Mouse (Mus musculus): ENCODE data around the gene Wipf3. TPM values are rescaled to one million over a fixed set of nuclear protein-coding genes. Genes with fewer than 3 reads are reported as not detected.

The Wipf3 gene
- 10 to 100 TPM; 13.7 to 18.4 TPM for total RNA-seq (2021)
- long read RNA-seq, experiment 1, partial matches to known transcripts: 0 of 5 reads
- long read RNA-seq, experiment 1, other reads (novel, unspliced or antisense): 5 of 5 reads
- long read RNA-seq, experiment 2, partial matches to known transcripts: 2 of 4 reads
- long read RNA-seq, experiment 2, other reads (novel, unspliced or antisense): 2 of 4 reads

DNA sequence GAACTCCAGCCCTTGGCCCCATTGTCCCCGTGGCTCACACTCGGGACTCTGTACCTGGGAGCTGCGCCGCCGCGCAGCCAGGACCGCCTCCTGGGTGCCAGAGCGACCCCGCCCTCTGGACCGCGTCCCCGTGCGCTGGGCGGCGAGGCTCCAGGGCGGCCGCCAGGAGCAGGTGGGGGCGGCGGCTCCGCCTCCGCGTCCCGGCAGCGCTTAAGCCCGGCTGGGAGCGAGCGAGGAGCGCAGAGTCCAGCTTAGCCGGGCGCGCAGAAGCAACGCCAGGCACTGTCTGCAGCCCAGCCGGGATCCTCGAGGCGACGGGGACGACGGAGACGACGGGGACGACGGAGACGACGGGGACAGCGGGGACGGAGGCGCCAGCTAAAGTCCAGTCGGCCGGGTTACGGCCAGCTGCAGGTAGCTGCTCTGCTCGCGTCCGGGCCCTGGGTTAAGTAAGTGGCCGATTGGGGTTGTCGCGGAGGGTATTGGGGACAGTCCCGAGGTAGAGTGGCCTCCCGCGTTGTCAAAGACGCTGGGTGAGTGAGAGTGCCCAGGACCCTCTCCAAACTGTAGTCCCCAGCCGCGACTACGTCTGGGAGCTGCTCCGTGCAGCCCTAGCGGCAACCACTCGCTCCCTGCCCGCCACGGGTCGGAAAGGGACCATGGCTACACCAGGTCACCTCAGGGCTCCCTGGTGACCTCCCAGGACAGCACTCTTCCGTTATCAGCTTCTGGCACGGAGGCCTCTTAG is at the start of gene Wipf3:
Wipf3 (plus strand) TSS at position 157 of the 748 bp plus-strand sequence.
- DNase-seq: peak; percentile 72

DNA sequence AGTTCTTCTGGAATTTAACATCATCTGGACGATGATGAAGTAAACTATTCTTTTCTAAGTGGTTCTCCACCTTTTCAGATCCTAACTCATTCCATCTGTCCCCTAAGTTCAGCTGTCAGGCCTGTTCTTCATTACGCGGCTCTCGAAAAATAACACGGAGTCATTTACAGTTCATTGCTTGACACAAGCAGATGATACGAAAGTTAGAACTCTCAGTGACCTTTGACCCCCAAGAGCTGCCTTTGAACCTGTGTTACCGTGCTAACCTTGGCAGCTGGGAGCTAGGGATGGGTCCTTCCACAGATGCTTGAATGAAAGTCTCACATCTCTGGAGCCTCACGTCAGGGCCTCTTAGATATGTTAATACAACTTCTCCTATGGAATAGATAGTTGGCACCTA is 46.8 kb upstream of the Wipf3 start:
- DNase-seq: no peak

DNA sequence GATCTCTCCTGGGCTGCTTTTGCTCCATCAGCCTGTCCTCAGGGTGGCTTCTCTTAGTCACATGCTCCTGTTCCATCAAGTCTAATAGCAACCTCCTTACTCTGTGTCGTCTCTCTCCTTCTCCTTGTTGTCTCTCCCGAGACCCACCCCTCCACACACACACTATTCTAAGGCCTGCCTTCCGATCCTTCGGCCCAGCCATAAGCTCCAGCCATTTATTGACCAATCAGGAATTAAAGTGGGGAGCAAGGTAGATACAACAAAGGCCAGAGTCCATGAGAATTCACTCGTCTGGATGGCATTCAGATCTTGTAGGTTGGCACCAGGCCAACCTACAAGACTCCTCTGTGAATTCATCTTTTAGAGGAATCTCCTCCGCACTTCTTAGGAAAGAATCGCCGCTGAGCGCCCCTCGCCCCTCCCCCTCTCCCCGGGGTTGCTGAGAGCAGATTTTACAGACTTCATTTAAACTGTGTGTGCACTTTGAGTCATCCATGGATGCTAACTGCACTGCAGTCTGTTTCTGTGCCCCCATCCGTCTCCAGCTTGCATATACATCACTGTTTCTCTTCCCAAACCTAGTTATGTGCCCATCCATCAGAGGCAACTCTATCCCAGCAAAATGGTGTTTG is 45.4 kb upstream of the Wipf3 start:
- no peak for DNase-seq

DNA sequence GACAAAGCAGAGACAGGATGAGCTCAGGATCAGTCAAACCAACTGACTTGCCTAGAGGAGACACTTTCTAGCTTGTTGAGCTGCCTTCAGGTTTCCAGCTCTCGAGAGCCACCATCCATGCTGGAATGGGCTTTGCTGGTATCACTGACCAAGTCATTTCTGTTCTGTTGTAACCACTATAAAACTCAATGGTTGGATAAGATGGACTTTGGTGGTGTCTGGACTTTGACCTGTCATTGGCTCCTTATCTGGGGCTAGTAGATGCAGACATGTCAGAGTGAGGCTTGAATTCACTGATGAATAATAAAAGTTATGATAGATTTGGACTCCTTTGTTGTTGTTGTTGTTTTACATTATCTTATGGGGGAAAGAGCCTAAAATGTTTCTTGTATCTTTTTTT is 44.6 kb upstream of the Wipf3 start:
- DNase-seq: no peak

DNA sequence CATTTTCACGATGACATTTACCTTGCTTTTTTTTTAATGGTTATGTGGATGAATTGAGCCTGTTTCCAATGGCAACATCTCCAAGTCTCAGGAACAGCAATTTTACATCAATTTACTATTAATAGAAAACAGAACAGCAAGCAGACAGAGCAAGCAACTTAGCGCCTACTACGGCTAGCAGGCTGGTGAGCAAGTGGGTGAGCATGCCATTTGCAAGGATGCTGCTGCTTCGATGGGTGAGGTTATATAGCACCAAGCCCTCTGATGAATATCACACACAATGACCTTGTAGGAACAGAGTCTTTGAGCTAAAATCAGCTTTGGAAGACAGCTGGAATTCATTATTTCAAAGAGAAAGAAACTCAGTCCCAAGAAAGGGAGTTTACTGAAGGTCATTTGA is 43.0 kb upstream of the Wipf3 start:
- DNase-seq: no peak

DNA sequence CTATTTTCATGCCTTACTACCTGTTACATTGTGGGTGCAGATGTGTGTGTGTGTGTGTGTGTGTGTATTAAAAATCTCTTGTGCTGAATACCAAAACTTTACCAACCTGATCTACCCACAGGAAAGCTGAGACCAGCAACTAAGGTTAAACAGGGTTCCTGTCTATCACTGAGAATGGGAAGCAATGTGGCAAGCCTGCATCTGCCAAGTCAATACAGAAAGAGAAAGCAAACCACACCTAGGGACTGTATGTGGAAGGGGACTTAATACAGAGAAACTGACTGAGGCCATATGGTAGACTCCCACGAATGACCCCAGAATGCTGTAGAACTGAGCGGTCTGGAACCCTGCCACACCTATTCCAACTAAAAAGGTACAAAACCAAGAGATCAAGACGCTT is 42.4 kb upstream of the Wipf3 start:
- DNase-seq: no peak

DNA sequence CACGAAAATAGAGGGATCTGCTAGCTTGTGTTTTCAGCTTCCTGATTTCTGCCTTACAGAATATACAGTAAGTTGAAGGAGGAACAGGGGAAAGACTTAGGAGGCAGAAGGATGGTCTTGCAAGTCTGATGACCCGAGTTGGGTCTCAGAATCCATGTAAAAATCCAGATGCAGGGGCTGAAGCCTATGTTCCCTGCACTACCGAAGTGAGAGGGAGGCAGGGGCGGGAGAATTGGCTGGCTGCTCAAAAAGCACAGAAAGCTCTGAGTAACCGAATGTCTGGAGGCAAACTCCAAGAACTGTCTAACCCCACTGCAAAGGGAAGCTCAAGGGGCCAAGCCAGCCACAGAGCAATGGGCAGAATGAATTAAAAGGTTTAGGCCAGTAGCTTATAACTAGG is 41.7 kb upstream of the Wipf3 start:
- no peak for DNase-seq

DNA sequence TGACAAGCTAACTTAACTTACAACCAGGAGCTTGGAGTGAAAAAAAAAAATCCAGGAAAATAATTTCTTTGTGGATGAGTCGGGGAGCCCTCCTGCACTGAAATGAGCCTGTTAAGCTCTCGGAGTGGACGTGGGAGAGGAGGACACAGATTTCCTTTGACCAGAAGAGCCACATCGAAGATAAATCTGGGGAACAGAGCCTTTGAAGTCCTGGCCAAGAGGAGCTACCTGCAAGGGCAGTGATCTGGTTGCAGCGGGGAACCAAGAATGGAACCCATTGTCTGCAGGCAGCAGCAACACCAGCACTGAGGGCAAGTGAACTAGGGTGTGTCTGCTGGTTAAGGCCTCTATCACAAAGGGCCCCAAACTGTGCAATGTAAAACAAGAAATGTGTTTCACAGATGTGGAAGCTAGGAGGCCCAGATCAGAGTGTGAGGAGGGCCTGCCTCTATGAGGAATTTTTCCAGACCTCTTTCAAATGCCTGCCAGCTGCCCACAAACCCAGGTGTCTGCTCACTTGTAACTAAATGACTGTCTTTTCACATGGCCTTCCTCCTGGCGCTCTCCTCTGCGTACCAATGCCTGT is 40.6 kb upstream of the Wipf3 start:
- DNase-seq: no peak

DNA sequence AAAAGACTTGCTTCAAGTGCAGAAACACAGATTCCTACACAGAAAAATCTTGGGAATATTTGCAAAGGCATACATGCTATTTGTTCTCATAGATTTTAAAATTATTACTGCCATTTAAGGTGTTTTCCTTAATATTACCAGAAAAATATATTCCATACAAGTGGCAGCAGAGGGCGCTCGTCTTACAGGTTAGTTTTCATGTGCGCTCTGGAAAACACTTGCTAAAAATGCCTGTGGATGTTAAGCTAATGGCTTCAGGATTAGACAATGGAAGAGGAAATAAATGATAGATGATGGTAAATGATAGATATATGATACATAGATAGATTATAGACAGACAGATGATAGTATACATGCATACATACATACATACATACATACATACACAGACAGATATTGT is 37.6 kb upstream of the Wipf3 start:
- no peak for DNase-seq

DNA sequence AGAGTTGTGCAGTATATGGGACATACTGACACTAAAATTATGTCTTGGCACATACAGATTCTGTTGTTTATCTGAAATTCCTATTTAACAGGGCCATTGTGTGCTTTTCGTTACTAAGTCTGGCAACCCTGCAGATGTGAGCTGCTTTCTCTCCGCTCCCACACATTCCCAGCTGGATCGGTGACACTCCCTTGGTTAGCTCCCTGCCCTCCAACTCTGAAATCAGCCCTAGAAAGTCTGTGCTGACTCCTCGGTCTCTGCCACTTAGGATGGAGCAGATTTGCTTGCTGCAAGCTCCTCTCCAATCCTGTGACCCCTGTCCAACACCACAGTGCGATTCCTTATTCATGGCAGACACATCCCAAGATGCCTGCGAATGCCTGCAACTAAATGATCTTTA is 35.5 kb upstream of the Wipf3 start:
- DNase-seq: no peak

DNA sequence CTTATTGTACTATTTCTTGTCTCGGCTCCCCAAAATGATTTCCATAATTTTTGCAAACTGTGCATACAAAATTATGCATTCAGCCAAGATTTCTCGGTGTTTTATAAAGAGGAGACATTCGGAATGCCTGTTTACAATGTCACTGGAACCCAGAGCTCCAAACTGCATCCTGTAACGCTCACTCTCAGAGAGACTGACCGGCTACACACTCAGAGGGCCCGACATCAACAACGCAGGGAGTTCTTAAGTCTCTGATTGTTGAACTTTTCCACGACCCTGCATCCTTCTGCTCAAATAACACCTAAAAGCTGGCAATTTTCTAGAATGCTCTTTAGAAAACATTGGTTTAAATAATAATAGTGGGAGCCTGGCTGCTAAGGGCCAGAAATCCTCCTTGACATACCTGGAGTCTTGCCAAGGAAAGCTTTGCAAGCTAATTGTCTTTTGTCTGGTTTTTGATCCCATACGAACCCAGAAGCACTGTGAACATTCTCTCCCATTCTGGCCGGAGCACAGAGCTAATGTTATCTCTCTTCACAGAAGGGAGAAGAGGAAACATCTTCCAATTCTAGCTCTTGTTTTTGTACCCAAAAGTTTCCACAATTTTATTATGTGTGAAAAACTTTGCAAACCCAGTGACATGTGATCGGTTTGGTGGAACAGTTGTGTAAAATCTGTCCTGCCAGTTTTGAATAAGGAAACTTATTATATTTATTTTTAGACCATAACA is 30.0 kb upstream of the Wipf3 start:
- no peak for DNase-seq

DNA sequence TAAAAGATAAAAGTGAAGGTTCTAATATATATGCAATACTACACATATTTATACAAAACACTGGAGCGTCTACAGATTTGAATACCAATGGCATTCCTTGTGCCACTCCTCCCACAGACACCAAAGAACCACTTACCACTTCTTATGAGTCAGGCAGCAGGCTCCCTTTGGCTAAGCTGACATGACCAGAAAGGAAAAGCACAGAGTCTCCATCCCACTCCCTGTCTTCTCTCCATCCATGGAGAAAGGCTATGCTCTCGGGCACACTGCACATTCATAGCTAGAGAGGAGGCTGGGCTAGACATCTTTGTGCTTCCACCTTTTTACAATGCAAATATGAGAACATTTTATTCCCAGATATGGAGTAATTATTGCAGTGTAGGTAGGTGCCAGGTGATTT is 27.9 kb upstream of the Wipf3 start:
- no peak for DNase-seq

DNA sequence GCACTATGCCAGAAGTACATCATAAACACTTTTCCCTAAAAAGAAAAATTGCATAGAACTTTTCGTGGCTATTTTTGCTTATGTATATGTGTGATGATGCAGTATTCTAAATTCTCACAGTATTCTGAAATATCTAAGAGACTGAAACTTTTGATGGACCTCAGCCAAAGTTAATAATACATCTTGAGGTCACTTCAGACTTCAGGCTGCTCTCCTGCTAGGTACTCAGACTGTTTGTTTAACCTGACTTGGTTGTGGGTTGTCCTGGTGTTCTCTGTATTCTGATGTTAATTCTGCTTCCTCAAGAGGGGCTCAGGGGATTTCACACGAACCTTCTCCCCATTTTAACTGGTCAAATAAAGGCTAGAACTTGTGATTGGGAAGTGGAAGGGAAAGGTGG is 24.5 kb upstream of the Wipf3 start:
- no peak for DNase-seq

DNA sequence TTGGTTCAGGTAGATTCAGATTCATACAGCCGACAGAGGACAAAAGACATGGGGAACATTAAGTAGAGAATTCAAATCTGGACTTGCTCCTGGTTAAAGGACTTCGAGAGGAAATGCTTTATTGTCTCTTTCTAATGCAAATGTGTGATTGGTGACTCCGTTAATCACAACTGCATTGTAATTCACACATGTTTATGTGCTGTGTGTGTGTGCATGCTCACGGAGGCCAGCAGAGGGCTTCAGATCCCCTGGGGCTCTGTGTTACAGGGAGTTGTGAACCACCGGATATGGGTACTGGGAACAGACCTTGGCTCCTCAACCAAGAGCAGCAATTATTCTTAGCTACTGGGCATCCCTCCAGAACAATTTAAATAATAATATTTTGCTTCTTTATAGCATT is 23.3 kb upstream of the Wipf3 start:
- DNase-seq: no peak

DNA sequence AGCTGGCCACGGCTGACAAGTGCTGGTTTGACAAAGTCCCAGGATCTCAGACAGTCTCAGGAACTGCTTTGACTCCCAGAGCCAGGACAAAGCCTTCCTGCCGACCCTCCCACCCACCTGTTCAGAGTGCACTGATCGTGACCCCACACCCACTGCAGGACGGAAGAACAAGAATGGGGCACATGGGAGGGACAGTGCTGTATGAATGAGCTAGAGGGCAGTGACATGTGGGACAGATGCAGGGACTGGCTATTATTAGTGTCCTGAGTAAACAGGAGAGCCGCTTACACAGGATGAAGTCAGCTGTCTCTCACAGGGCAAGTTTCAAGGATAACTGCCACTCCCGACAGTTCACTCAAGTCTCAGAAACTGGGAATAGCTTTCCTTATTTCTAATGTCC is 20.1 kb upstream of the Wipf3 start:
- peak; percentile 36 for DNase-seq

DNA sequence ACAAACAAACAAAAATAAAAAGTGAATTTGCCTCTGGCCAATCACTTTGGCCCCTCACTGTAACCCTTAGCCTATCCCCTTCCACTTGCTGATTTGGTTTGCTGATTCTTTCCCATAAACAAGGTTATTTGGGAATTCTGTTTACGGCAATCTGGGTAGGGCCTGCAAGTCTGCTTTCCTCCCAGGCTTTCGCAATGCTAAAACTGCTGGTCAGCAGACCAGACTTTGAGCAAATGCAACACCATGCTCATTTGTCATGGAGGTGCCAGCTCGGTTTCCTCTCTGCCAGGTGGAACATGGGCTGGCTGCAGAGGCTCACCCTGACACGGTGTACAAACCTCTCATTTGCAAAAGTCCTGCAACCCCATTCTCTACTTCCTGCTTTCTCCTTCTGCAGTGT is 19.0 kb upstream of the Wipf3 start:
- no peak for DNase-seq

DNA sequence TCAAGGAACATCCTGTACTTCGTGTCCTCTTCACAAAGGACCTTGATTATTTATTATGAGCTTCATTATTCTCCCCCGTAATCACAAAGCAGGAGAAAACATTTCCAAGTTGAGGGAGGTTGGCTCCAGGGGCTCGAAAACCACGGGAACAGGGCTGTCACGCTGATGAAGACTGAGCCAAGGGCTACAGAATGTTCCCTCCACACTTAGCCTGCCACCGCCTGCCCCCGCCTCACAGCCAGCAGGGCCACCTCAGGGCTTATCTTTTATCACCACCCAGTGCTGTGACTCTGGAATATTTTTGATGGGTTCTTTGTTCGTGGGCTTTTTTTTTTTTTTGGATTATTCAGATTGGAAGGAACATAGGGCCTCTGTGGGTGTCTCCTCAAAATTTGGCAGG is 17.8 kb upstream of the Wipf3 start:
- DNase-seq: no peak

DNA sequence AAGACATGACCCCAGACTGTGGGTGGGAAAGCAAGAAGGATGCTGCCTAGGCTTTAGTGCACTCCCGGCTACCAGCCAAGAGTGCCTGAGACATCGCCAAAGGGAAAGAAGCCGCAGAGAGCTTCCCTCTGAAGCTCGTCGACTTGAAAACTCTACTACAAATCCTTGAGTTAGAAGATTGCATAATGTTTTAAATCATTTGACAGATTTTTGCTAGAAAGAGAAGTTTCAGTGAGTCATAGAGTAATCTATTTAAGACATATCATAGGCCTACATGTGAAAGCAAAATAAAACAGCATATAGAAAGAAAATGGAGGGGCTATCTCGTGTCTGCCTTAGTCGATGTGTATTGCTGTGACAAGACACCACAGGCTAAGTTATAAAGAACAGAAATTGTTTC is 16.5 kb upstream of the Wipf3 start:
- DNase-seq: no peak

DNA sequence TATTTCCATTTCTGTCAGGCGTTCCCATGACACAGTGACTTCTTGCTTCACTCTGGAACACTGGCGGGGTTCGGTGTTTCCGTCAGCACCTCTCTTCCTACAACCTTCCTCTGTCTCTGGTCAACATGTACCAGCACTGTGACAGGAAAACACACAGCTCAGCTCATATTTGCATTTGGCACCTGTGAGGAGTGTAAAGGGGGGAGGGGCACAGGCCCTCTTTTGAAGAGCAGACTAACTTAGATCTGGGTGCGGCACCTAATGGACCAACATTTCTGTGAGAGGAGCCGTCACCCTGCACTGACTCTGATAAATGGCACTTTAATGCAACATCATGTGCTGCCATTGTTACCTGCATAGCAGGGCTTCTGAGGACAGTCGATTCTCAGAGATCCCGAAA is 4.2 kb upstream of the Wipf3 start:
- no peak for DNase-seq

DNA sequence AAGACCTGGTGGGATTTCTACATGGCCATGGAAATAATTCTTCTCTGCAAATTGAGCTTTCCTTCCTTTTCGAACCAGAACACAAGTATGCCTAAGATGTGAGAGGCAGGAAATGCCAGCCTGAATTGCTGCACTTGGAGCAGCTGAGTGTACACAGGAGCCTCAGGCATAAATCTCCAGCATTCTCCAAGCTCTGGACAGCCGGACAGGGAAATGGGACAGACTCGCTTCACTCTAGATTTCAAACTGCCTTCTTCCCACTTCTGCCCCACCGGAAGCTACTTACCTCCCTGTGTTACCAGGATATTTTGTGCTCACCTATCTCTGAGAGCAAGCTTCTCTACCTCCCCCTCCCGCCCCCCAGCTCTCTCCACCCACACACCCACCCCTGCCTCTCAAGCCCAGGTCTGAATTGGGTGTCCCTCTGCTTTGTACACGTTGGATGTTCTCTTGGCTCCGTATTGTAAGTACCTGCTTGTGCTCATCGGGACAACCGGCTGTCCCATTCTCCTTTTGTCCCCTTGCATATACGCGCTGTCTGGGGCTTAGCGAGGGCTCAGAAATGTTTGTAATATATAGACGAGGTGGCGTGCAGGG is 455 bp upstream of the Wipf3 start:
- DNase-seq: no peak

DNA sequence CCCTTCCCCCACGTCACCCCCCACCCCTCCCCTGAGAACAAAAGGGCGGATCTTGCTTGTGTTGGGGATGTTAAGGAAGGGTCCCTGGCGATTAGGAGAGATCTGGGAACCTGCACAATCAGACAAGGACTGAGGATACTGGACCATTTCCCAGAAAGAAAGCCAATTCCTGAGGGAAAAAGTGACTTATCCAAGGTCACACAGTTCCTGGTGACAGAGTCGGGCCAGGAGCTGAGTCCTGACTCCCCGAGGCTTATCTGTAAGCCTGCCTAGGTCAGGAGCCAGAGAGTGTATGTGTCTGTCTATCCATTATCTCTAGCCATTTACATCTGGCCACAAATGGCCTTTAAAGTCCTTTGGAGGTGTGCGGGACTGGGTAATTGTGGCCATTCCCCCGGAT is 818 bp downstream of the Wipf3 start:
- DNase-seq: no peak

DNA sequence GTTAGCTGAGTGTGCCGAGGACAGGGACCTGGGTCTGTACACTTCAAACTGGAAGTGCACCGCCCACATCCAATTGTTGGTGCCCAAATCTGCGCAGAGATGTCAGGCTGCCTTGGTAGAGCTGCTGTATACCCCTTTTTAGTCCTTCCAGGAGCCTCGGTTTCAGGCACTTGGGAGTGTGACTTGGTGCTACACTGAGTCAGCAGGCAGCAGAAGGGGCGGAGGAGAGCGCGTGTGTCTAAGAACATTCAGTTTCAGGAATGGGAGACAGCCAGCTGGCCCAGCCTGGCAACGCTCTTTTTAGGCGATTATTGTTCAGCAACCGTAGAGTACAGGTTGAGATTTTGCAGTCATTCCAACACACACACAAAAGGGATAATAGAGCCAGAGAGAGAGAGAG is 2.4 kb downstream of the Wipf3 start:
- no peak for DNase-seq
